Mouse (Mus musculus) effector memory CD4-positive, alpha-beta T cell, adult 7 months (primary cell): ENCODE data around the gene Utp20. TPM values are rescaled to one million over a fixed set of nuclear protein-coding genes. Genes with fewer than 3 reads are reported as not detected.

Experiments
- polyA plus RNA-seq: library from polyadenylated mRNA; unstranded; fragments of 100-300 nt; shearing (Covaris generic); gene quantifications from one replicate; pipeline ENCODE4 v1.2.1, GENCODE M21; 2017

Utp20 gene
- polyA plus RNA-seq, result 17.7 TPM

GRCm38 (mm10) chr10:88826188-88826946 lies at the start of gene Utp20:
TSS of gene Utp20 (minus strand) at chr10:88826804.

GRCm38 (mm10) chr10:88730571-88731495 lies 95.8 kb downstream of the Utp20 start, which contains the start of gene Arl1:
TSS of gene Arl1 (plus strand) at chr10:88730858.

Other genes starting within 250 kb of the Utp20 start
- not detected for gene Mybpc1, start 221.7 kb downstream of the Utp20 start, polyA plus RNA-seq
- 0.54 TPM for gene Spic, start 141.8 kb downstream of the Utp20 start, polyA plus RNA-seq
- gene Arl1, start 95.9 kb downstream of the Utp20 start, polyA plus RNA-seq, result 78.3 TPM
- 0.07 TPM for gene Slc5a8, start 59.2 kb upstream of the Utp20 start, polyA plus RNA-seq